Mouse (Mus musculus) liver (tissue): Measurements from ENCODE around the gene Avl9.

Experiments used
- DNase-seq: peaks from one replicate; pipeline ENCODE4 v3.0.0-alpha.2; 2020; ENCODE audit warnings: mixed read lengths

Avl9 gene

DNA sequence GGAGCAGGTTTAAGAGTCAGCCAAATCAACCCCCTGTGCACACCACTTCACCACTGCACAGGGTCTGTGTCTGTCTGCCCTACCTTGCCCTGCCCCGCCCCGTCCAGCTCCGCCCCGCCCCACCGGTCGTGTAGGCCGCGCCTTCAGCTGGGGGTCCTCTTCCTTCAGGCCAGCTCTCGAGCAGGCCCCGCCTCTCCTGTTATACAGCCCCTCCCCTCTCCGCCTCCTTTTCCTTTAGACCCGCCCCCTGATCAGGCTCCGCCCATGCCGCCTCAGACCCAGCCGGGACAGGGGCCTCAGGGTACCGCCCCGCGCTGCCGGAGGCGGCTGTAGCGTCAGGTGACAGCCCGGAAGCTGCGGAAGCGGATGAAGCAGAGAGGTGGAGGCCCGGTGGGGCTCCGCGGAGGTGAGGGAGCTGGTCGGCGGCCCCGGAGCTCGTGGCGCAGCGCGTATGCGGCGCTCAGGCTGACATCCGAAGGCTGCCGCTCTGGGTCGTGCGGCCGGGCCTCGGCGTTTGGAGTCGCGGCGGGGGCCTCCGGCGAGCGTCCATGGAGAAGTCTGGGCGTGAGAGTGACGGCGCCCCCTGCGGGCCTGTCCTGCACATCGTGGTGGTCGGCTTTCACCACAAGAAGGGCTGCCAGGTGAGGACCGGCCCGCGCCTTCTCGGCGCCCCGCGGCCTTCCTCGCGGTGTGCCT lies at the start of gene Avl9:
Gene Avl9, plus strand, starts transcription at position 326 of the 696 bp plus-strand sequence.
- DNase-seq, result peak; percentile 99

DNA sequence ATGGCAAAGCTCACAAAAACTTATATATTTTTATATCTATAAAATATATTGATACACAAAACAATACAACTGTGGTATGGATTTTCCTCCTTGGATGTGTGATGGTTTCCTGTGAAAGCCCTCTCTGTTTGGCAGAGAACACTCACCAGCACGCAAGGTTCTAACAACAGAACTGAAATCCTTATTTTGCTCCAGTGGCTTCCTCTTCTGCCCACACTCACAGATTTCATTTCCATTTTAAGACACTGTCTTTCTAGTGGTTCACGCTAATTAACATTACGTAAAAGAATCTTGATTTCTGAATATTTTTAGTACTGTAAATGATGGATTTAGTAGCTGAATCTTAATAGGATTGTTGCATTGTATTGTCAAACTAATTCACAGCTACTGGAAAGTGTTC lies 26.5 kb upstream of the Avl9 start:
- no peak for DNase-seq

DNA sequence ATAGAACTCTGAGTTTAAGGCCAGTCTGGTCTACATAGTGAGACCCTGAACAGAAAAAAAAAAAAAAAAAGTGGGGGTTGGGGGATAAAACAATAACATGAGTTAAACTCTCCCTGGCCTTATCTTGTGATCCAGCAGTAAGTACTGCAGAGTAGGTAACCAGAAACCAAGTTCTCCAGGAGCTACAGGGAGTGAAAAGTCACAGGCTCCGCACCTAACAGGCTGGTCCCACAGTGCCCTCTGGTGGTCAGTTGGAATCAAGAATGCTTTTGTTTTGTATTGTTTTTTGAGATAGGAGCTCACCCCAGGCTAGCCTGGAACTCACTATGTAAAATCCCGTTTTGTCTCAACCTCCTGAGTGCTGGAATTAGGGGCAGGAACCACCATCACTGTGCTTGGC lies 23.5 kb upstream of the Avl9 start:
- peak; percentile 70 for DNase-seq

GRCm38 (mm10) chr6:56692445-56692844 lies 22.3 kb upstream of the Avl9 start:
- no peak for DNase-seq

DNA sequence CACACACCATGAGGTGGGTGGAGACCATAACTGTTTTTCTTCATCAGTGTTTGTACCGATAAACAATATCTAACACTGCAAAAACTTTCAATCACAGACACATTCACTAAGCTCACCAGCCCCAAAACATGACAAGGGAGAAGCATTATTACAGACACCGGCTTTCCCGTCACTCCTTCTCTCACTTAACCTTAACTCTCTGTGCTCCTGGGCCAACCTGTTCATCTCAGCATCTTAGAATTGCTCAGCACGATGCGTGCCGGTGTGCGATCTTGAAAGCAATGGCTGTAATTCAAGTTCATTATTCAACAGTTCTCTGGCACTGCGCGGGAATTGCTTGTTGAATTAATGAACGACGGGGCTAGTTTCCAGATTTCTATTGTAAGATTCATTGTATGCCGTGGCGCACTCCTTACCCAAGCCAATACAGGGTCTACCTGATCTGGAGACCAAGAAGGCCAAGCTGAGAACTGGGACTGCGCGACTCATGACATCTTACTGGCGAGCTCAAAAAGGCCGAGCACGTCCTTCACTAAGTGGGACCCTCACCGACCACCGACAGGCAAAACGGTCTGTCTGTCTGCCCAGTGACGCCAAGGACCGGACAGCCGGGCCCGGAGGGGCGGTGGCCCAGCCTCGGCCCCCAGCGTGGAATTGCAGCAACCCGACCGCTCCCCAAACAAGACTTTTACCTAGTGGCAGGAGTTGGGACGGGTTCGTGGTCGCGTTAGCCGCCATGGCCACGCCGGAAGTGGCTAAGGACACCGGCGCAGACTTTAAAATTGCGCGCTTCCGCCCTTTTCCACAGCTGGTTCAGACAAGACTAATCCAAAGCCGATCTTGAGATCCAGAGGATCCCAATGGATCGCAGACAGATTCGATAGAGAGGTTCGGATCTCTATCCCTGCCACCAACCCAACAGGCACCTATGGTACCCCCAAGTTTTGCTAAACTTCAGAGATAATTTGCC lies 10.5 kb upstream of the Avl9 start, which contains the start of gene Lsm5:
Gene Lsm5, minus strand, starts transcription at position 780 of the 970 bp plus-strand sequence.
- DNase-seq, result peak; percentile 84

- no peak for DNase-seq
These were observed 519 bp upstream of the Avl9 start for GRCm38 (mm10) chr6:56714186-56714573.

DNA sequence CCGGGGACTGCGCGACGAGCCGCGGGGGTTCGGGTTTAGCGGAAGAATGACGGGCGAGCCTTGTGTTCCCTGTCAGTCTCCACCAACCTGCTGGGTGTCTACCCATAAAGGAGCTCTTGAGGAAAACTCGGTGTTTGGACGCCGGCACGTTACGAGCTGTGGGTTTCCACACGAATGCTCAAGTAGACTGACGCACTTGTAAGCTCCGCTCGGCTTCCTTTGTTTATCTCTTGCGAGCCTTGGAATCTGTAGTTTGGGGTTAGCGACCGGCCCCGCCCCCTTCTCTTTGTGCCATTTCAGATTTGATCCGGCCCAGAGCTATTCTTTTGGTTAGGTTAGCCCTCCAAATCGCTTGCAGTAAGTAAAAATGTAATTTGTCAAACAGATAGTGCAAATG lies 569 bp downstream of the Avl9 start:
- DNase-seq, result peak; percentile 68

DNA sequence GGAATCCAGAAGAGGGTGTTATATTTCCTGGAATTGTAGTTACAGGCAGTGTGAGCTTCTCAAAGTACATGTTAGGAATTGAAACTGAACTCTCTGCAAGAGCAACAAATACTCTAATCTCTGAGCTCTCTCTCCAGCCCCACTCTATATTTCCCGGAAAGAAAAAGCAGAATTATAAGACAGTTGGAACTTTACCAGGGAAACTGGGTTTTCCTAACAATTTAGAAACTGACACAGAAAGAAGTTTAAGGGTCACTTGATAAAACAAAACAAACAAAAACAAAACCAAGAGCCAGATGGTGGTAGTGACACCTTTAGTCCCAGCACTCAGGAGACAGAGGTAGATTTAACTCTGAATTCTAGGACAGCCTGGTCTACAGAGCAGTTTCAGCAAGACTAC lies 4.4 kb downstream of the Avl9 start:
- DNase-seq, result no peak

- no peak for DNase-seq
These were observed 6.2 kb downstream of the Avl9 start for GRCm38 (mm10) chr6:56720877-56721276.

DNA sequence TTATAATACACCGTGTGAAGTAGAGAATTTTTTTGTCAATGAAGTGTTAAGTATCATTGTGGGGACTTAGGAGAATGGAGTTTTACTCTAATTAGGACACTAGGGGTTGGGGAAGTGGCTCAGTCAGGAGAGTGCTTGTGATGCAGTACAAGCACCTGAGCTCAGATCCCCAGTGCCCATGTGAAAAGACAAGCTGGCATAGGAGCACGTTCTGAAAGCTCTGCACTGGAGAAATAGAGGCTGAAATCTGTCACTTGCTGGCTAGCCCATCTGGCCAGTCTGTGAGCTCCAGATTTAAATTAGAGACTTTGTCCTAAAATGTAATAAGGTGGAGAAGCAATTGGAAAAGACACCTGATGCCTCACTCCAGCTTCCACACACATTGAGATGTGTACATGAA lies 17.8 kb downstream of the Avl9 start:
- DNase-seq, result no peak

DNA sequence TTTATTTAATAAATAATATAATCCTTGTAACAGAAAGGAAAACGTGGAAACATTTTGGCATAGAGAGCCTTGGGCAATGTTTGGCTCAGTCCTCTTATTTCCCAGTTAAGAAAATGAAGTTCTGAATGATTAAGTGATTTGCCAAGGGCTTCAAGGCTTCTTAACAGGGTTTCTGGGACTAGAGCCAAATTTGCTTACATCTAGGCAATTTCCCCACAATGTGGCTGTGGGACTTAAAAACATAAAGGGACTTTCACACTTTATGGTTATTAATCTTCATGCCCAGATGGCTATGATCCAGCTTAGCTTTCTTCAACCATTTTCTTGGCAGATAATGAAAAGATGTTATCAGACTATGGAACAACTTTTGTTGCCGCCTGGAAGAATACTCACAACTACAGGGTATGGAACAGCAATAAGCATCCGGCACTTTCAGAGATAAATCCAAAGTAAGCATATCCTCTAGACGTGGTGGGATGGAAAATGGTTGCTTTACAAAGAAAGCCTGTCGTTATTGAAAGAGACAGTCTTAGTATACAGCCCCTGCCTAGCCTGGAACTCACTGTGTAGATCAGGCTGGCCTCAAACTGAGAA lies 31.3 kb downstream of the Avl9 start:
- DNase-seq, result no peak

DNA sequence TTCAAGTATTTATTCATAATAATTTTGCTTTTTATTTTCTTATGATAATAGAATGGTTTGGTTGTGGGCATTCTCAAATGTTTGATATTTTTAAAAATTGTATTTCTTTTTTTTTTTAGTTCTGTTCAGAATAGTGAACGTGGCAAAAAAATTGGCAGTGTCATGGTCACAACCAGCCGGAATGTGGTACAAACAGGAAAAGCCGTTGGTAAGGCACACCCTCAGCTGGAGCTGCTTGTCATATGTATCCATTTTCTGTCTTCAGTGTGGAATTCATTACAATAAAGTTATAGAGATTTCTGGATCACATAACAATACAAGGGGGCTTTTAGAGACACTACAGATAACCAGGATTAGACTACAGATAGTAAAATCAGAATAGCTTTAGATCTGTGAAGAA lies 39.0 kb downstream of the Avl9 start:
- DNase-seq, result no peak

DNA sequence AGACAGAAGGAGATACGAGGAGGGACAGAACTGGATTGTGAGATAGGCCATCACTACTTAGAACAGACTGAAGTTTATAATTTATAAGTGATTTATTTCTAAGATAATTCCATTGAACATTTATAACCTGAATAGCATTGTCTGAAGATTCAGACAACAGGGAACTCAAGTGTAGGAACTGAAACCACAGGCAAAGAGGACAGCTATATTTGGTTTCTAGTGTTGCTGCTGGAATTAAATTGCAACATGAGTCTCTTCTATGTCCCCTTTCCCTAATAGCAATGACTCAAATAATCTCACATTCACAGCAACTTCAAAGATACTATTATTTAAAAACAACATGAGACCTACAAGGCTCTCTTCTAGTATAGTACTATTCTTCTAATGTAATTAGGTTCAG lies 41.4 kb downstream of the Avl9 start:
- no peak for DNase-seq

DNA sequence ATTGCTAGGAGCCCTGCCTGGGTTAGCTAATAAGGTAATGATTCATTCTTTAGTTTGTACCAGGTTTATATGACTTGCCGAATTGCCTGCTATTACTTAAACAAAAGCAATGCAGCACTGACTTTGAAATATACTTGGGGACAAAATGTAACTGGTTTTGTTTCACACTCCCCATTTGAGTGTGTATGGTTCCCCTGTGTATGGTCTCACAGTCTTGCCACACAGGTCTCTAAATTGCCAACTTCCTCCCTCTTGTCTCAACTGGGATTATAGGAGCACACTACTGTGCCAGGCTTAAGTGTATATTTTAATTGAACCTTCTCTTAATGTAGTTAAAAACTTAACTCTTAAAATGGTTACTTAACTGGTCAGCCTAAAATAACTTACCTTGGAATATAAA lies 44.6 kb downstream of the Avl9 start:
- DNase-seq, result no peak

DNA sequence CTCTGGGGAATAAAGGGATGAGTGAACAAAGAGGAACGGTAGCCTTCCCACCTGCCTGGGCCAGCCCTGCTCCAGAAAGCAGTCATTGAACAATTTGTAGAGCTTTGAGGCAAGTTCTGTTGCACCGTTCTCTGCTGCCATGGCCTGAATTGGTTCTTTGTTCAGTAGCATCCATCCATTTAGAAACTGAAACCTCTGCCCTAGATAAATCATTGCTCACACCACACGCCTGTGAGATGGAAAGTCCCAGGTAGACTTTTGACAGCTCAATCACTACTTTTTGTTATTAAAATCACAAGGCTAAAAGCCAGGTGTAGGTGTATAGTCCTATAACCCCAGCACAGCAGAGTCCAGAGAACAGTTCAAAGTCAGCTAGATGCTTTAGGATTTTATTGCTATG lies 50.6 kb downstream of the Avl9 start:
- DNase-seq, result no peak

GRCm38 (mm10) chr6:56765696-56766095 lies 51.0 kb downstream of the Avl9 start:
- DNase-seq, result no peak

DNA sequence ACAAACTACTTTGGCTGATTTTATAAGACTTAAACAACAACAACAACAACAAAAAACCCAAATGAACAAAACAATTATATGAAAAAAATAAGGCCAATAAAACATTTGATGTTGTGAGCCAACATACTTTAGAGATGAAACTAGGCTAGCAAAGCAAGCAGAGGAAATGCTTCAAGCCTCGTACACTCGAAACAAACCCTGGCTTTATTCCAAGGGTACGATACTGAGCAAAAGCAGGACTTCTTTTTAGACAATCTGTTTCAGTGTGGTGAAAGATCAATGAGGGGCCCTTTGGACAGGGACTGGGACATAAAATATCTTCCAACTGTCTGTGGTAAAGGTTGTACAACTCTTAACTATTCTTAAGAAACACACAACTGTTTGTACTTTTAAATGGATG lies 61.1 kb downstream of the Avl9 start:
- DNase-seq, result no peak

DNA sequence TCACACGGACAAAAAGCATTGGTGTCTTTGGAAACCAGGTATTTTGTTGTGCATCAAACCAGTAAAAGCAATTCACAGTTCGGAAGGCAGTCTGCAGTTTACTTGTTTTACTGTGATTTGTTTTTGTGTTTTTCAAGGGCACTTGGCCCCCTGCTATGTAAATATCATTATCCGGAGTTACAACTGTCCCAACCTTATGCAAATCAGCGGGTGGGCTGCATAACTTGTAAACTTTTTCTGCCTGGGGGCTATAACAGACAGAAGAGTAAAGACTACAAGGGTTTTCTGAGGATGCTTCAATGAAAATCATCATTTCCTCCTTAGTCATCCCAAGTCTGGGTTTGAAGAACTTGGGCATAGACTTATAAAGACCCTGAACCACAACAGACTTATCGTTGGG lies 64.9 kb downstream of the Avl9 start:
- DNase-seq, result no peak

DNA sequence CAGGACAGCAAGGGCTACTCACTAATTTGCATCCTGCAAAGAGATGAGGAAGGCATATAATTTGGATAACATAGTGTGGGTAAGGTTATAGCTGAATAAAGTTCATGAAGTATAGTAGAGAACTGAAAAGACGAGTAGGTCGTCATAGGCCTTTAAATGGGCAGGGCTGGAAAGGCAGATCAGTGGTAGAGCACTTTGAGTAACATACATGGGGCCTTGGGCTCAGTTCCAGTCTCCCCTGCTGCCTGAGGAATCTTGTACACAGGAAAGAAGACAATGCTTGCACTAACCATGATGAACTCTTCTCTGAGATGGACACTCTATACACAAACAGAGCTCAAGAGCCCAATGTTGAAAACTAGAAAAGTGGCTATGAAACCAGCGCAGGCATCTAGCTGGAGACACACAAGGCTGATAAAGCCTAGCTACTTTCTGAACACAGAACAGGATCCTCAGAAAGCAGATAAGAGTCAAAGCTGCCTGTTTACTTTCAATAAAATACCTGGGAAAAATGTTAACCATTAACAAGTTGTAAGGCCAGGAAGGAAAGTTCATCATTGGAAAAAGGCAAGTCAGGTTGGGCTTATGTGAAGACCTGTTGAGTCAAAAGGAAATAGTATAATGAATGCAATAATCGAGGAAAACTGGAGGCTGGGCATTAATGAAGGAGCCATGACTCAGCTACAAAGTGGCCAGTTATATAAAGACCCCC lies 69.0 kb downstream of the Avl9 start:
- no peak for DNase-seq

DNA sequence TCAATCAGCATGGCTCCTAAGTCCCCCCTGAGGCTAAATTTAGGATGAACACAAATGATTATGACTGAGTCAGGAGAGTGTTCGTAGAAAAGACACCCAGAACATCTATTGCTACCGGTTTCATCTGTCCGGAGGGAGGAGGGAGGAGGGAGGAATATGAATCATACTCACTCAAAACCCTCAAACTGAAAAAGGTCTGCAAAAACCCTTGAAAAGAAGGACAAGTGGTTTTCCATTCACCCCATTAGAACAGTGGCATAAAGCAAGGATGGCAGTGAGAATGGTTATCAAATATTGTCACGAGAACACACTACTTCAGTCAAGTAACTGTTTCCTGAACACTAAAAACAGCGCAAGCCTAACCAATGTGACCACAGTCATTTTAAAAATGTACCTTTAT lies 70.4 kb downstream of the Avl9 start:
- DNase-seq, result no peak

DNA sequence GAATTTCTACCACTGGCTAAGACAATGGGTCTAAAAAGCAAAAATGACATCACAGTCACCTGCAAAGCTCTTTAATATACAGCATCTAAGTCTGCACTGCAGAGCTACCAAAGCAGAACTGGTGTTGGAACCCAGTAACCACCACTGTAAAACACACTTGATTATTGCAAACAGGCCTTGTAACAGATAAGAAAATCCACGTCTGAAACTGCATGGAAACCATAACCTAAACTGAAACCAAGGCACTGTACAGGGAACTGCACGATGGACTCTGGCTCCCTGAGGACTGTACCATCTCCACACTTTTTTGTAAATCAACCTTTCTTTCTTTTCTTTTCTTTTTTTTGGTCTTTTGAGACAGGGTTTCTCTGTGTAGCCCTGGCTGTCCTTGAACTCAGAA lies 73.0 kb downstream of the Avl9 start:
- DNase-seq, result no peak

DNA sequence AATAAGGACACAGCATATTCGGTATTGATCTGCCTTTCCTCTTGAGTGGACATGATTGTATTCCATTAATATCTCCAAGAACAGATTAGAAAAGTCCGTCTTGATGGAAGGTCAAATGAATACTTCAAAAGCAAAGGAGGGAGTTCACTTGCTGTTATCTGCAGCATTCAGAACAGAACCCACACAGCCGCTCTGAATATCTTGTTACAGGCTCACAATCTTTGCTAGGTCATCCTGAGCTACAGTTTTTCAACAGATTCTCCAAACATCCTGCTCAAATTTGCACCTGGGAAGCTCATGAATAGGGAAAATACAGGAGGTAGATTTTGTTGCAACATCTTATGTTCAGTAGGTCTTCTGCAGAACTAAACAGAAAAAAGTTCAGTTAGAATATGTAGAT lies 74.6 kb downstream of the Avl9 start:
- DNase-seq, result no peak

DNA sequence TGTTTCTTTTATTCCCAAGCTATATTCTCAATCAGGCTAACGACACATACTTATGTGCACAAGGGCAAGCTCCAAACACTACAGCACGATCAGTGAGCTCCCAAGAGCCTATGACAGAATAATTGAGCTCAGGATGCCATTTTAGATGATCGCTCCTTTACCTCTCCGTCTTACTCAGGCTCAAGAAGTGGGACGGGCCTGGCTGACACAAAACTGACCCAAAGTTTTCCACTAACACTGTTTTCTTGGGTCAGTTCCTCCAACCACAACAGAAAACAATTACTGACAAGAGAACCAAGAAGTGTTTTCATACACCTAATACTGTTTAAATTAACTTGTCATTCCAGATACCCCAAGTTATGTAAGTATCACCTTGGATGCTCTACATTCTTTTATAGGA lies 80.1 kb downstream of the Avl9 start:
- no peak for DNase-seq
